Mouse (Mus musculus) spleen, postnatal 14 days (tissue): ENCODE results near the gene Magi1.

Source experiments
- DNase-seq, 2 experiments: peaks; one replicate each; pipeline ENCODE4 v3.0.0; 2021 to 2022; ENCODE audit warnings: low spot score in 2 of 2

The Magi1 gene

DNA sequence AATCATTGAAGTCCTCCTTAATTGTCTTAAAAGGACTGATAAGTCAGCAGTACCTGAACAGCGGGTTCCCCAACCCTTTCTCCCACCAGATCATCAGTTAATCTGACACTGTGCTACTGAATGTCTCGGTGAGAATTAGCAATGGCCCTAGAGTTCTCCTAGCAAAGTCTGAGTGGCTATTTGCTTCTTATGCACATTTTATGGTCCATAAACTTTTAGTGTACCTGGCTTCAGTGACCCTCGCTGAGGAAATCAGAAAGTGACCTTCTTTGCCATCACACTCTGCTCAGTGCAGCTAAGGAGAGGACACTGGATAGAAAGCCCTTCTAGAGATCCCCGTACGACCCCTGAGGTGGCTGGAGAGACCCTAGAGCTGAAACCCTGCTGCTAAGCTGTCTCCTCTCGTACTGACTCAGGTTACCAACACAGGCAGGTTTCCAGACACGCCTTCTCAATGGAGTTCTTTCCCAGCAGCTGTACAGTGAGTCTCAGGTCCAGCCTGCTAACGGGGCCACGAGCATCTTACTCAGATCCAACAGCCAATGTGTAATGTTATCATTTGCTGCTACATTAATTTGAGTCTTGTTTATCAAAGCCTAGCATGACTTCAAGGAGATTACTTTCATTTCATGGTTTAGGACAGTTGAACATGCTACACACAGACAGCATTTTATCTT is 461.4 kb downstream of the Magi1 start:
- DNase-seq = no peak

DNA sequence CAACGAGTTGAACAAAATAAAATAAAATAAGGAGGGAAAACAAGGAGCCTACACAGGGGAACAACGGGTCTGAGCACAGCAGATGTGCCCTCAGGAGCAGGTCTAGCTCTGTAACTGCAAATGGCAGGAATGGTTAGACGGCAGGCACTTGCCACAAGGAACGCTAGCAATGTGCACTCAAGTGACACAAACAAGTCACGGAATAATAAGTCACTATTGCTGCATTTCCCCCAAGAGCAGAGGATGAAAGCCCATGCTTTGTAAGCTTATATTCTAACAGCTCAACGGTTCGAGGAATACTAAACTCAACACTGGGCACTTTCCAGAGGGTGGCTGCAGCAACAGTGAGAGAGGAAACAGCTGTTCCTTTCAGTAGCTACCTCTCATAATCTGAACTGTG is 462.2 kb downstream of the Magi1 start:
- no peak for DNase-seq

DNA sequence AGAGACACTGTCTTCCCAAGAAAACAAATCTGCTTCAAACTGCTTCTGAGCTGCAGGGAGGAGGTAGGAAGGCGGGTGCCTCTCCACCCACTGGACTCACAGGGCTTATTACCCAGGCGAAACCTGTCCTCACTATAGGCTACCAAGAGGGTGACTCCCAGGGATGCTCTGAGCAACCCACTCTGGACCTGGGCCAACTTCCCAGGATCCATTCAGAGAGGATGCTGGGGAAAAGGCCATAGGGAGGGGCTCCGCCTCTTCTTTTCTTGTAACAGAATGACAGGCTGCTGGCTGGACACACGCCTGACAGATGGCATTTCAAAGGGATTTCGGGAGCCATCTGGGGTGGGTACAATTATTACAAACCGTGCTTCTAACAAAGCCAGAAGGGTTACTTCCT is 463.8 kb downstream of the Magi1 start:
- DNase-seq = no peak

DNA sequence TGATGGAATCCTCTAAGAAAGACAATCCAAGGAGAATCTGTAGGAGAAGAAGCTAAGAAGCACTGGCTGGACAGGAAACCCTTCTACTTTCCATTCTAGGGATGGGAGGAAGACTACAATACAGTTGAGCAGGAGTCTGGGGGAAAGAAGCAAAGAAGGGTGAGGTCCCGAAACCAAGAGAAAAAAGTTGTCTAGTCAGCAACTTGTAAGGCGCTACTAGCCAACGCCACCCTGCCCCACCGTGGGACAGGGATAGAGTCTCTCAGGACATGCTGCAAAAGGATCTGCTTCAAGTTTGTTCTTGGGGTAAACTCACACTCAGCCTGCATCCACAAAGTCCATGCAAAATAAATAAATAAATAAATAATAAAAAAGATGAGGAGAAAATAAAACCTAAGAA is 464.4 kb downstream of the Magi1 start:
- no peak for DNase-seq

DNA sequence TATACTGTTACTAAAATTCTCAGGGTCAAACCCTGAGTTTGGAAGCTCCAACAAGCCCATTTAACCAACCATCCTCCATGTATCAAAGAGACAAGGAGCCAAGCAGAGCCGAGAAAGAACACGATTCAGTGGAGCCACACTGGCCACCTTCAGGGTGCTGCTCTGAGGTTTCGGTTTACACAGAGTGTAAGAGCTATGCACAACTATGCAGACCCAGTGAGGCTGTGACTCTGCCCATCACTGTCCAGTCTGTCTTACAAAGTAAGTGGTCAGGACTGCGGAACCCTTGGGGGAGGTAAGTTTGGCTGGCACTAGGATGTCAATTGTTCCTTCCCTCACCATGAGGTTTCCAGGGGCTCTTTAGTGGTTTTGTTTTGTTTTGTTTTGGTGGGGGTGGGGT is 465.2 kb downstream of the Magi1 start:
- no peak for DNase-seq

DNA sequence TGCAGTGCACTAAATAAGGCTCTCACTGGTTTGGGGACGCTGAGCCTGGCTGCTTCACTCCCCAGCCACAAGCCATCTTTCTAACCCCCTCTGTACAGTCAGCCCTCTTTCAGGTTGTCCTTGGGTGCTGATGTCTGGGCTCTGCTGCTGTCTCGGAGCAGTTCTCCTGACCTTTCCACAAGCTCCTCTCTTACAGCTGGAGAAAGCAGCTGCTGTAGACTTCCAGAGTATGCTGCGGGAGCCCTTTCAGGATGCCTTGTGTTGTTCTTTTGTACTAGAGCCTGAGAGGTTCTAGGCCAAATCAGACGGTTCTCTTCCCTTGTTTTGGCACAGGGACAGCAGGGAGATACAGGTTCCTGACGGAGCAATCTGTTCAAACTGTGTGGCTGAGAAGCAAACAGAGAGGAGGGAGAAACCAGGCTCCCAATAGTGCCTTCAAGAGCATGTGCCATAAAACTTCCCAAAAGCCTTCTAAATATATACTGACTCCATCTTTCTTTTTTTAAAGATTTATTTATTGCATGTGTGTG is 478.2 kb downstream of the Magi1 start:
- DNase-seq = no peak

DNA sequence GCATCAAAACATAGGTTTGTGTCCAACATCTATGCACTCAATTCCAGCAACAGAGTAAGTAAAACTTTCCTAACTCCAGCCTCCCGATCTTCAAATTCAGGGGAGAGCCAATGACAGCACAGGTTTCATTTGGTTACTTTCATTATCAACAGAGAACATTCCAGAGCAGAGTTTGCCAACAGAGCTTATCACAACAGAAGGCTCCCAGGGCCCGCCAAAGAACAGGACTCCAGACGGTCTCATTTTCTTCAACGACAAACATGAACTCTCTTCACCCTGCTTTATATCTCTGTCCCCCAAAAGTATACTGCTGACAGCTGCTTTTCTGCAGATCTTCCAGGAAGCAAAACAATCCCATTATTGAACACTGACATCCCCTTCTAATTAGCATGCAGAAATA is 481.3 kb downstream of the Magi1 start:
- no peak for DNase-seq

DNA sequence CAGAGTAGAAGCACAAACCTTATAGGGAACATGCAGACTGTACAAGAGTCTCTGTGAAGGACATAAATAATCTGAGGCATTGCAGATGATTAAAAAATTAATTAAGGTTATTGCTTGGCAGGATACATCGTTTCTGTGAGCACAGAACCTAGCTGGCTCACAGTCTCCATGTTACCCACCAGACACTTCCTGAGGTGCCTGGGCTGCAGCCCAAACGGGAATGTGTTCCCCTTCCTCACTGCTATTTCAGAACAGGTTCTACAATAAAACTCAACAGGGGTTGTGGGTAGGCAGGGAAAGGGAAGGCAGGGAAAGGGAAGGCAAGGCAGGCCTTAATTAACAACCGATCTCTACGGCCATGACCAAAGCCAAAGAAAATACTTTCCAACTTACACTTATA is 483.3 kb downstream of the Magi1 start:
- no peak for DNase-seq

DNA sequence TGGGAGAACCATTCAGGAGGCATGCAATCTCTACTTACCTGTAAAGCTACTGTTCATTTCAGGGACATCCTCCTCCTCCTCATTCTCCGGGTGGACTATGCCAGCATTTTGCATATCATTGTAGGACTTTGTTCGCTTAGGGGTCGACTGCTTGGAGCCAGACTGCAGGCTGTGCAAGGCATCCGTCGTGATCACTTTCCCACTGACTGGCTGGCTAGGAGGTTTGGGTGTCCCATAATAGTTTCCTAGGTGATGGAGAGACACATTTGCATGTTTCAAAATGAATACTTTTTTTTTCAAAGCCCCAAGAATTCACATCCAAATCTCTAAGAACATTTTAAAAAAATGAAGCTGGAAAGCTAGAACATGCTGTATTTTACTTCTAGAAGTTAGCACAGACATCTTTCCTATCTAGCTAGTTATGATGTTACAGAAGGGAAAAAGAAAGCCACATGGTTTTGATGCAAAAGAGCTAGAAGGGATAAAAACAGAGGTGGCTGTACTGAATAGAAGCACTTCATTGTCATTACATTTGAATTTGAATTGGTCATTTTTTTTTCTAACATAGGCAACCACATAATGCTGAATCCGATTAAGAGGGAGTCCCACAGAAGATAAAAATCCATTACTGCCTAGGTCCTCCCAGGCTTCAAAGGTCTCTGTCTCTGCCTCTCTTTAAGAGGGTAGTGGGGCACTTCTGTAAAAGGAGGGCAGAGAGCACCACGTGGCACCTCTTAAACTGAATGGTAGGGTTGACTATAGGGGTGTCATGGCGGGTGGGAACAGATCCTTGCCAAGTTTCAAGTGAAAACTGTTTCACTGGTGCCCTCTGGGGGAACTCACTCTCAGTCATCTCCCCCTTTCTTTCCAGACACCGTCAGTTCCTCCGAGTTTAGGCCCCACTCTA is 491.2 kb downstream of the Magi1 start:
- no peak for DNase-seq

DNA sequence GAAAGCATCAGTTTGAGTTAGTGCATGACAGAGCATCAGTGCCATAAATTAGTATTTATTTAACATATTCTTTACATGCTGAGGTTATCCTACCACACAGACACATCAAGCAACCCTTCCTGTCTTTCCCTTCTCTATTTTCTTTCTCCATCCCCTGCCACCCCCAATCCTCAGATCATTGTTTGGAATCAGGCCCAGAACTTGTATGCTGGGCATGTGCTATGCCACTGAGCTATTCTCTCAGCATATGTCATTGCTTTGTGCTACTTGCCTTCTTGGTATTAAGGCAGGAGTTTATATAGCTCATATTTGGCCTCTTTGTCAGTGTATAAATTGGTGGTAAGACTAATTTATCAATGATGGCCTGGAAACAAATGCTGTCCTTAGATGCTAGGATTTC is 494.0 kb downstream of the Magi1 start:
- no peak for DNase-seq

DNA sequence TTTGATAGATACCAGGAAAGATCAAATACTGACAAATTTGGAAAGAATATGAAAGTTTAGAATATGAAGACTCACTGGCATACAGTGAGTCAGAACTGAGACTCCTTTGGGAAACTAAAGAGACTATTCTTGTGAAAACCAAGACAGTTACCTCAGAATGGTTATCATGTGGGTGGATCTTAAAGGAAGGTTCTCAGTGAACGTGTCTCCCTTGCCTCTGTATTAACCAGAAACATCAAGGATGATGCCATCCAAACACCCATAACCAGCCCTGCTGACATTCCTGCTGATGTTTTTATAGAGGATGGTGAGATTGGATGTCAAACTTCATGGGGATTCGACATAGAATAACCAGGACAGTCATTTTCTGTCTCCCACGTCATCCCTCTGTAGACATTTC is 496.7 kb downstream of the Magi1 start:
- DNase-seq = no peak

DNA sequence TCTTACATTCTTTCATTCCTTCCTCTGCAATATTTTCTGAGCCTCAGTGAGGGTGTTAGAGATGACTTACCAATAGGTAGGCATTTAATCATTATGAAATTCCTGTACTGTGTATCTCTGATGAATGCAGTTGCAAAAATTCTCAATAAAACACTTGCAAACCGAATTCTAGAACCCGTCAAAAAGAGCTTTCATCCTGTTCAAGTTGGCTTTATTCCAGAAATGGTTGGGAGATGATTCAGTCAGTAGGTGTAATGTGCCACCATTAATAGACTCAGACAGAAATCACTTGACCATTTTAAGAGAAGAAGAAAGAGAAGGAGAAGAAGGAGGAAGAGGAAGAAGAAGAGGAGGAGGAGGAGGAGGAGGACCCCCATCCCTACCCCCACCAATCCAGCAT is 497.5 kb downstream of the Magi1 start:
- no peak for DNase-seq

DNA sequence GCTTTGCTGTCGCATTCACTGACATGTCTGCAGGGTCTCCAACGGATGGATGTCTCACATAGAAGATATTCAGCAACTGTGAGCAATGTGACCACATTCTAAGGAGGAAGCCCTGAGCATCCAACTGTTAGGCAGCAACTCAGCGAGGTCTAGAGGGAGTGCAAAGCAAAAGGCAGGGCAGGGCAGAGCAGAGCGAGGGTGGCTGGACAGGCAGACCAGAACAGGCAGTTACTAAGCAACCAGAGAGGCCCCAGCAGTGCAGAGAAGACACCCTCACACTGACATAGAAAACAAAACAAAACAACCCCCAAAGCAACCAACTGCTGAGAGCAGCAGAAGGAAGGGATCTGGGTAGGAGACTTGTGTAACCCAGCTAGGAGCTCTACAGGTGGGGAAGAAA is 512.6 kb downstream of the Magi1 start:
- no peak for DNase-seq

DNA sequence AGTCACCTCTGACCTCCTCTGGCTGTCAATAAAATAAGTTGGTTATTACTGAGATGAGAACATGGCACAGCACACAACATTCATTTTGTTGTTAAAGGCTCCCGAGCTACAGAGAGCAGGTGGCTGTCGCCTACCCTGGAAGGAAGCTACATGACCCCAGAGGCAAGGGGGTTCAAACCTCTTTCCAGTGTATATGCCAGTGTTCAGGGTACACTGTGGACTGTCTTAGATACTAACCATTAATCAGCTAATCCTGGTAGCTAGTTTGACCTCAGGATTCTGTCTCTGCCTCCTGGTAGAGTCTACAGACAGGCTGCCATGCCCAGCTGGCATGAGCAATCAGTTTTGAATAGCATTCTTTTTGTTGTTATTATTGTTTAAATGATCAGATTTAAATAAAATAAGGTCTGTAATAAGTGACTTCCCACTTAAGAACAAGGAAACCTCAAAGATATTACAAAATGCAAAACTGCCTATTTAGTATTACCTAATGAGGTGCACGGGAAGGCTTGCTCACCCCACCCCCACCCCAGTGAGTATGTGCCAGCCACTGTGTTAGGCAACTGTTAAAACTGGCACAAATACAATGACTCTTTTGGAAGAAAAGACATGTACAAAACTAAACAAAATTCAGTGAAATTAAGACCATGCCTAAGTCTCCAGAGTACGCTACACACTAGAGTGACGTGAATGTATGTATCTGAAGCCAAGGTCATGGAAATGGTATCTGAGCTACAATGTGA is 513.3 kb downstream of the Magi1 start:
- no peak for DNase-seq

DNA sequence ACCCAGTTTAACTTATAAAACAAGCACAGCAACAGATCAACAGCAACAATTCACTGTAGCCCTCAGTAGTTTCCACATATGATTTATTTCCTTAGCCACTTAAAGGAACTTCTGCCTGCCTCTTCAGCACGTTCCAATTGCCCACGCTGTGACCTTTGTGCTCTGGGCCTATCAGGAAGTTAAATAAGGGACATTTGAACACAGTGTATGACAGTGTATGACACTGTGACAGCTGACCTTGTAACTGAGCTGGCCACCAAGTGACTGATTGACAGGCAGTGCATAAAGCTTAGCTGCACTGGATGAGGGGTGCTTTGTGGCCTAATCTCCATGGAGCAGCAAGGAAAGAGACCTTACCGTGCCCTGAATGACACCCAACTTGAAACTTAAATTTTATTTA is 525.6 kb downstream of the Magi1 start:
- DNase-seq = no peak

DNA sequence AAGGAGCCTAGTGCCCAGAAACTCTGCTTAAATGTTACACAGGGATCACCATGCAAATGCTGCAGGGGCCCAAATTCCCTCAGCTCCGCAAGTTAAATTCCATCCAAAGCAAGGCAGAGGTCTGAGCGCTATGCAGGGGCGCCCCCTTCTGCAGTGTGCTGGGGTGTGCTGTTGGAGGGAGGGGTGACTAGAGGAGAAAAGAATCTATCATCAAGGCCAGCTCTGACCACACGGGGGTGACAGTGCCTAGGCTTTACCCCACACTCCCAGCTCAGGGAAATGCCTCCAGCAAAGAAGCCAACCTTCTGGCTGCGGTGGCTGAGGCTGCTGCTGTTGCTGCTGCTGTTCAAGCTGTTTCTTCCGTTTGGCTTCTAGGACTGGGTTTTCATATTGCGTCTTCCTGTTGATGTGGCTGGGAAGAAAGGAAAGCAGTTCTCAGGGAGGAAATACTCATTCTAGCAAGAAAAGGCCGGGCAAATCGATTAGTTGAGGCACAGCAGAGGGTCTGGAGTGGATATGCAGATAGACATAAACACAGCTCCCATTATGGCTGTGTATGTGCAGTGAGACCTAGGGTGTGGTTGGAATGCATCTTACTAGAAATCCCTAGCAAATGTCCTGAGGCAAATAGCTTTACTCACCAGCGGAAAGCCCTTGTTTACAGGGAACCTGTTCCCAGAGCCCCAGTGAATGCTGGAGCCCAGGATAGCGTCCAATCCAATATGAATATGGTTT is 526.2 kb downstream of the Magi1 start:
- peak in 1 of 2 experiments; percentile 6 for DNase-seq

DNA sequence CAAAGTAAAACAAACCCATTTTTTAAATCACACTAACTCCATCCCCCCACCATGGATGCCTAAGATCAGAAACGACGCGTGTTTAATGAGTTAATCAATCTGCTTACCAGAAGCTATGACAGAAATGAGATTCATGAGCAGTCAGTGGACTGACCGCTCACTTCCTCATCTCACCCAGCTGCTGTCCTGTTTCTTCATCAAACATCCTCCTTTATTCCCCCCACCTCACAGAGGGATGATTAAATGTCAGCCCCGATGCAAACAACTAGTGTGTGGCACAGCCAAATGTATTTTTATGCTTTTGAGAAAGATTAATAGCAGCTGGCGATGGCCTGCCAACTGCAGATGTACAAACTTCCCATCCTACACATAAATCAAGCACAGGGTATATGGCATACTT is 540.6 kb downstream of the Magi1 start:
- no peak for DNase-seq

DNA sequence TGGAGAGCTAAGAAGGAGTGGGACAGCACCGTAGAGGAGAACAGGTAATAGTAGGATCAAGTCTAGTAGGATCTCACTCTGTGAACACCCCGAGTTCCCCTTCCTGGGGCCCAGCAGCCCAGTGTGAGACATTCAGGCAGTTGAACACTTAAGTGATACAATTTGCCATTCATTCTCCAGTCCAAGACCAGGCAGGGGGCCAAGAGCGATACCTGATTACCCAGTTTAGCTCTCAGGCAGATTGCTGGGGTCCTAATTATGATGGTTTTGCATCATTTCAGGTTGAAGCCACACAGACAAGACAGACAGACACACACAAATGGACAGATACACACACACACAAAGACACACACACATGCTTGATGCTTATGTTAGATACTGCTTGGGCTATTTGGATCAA is 543.9 kb downstream of the Magi1 start:
- no peak for DNase-seq

DNA sequence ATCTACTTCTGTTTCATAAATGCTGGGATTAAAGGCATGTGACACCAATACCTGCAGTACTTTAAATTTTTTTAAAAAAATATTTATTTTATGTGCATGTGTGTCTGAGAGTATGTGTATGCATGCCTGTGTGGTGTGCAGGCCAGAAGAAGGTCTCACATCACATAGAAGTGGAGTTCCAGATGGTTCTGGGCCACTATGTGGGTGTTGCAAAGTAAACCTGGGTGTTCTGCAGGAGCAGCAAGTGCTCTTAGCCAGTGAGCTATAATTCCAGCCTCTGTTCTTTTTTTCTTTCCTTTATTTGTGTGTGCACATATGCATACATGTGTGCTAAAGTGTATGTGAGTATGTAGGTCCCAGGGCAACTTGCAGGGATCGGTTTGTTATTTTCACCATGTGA is 546.6 kb downstream of the Magi1 start:
- DNase-seq = no peak

DNA sequence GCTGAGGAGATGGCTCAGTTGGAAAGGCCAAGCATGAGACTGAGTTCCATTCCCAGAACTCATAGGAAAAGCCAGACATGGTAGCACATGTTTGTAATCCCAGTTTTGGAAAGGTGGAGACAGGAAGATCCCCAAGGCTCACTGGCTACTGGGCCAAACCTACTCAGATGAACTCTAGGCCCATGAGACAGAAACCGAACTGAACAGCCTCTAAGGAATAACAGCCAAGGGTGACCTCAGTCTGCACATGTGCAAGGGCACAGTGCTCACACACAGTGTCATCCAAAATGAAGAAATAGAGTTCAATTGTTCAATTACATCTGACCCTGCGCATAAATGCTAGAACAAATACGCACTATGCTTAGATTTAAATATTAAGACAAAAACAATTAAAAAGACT is 547.6 kb downstream of the Magi1 start:
- no peak for DNase-seq

DNA sequence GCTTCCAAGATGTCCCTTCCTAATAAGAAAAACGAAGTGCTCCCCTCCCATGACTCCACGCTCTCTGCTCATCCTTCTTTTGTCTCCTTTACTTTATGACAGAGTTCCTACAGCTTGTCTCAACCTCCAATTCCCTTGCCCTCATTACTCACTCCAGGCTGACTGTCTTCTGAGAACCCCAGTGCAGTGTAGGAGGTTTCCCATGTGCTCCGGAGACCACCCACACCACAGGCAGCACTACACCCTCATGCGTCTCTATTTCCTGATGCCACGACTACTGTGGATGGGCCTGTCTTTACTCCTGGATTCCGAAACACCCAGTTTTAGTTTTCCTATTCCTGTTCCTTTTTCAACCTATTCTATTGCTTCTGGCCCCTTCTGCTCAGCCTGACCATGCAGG is 549.9 kb downstream of the Magi1 start:
- DNase-seq = no peak

DNA sequence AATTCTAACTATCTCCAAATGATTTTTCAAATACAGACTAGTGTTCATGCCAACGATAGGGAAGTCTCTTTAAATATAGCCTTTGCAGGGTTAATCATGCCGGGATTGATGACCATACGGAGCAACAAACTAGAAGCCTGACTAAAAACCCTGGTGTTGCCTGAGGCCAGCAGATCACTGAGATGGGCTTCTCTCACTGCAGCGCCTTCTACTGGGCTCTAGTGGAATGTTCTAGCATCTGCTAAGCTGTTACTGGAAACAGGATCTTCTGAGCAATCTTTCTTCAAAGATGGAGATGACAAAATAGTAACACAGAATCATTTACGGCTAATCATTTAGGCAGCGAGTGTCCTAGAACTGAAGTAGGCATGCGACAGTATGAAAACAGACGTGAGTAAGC is 554.0 kb downstream of the Magi1 start:
- DNase-seq = no peak
